Mouse (Mus musculus) hindbrain, postnatal 0 days (tissue): ENCODE measurements at regions not wholly inside any gene's neighbourhood (a gene's known extent, or its start where the extent isn't known, plus 50 kb on each side); places are given as distances from the start of the nearest gene placed in this dataset.
A peak's percentile ranks its signal among the peaks of the same experiment; 100 is the strongest.
"Not testable (repeated sequence)": the region's sequence is repeated elsewhere in the genome, so short reads cannot be mapped to it uniquely, and the experiment has no call there.

Experiments used
- ATAC-seq: fragments of 200-750 bp; cut with Nextera tagmentation; 2 replicates; pipeline ENCODE4 v1.8.0; 2017; ENCODE audit warnings: mild to moderate bottlenecking, moderate TSS enrichment, moderate library complexity
- DNase-seq: peaks from one replicate; pipeline ENCODE4 v3.0.0-alpha.2; 2015; ENCODE audit warnings: low spot score
- H3K27ac ChIP-seq: fragments of 300-500 bp; sonication (generic); 2 replicates; pipeline ENCODE4 v1.5.1; 2014; ENCODE audit warnings: mild to moderate bottlenecking
- H3K27me3 ChIP-seq: fragments of 300-500 bp; sonication (generic); 2 replicates; pipeline ENCODE4 v1.6.1; 2014; ENCODE audit warnings: low read length, mixed read lengths; ENCODE audit not compliant: insufficient read depth
- H3K36me3 ChIP-seq: fragments of 300-500 bp; sonication (generic); 2 replicates; pipeline ENCODE4 v1.6.1; 2014; ENCODE audit warnings: low read length, mixed read lengths; ENCODE audit not compliant: insufficient read depth
- H3K4me1 ChIP-seq: fragments of 300-500 bp; sonication (generic); 2 replicates; pipeline ENCODE4 v1.6.1; 2014; ENCODE audit warnings: antibody characterized with exemption, low read length, mixed read lengths; ENCODE audit not compliant: insufficient read depth
- H3K4me2 ChIP-seq: fragments of 300-500 bp; sonication (generic); 2 replicates; pipeline ENCODE4 v1.6.1; 2014; ENCODE audit warnings: low read depth, mild to moderate bottlenecking, low read length, moderate library complexity, mixed read lengths
- H3K4me3 ChIP-seq: fragments of 300-500 bp; sonication (generic); 2 replicates; pipeline ENCODE4 v1.5.1; 2014; ENCODE audit warnings: low read length
- H3K9ac ChIP-seq: fragments of 300-500 bp; sonication (generic); replicated peaks from 2 replicates; pipeline ENCODE4 v1.6.1; 2014; ENCODE audit warnings: mild to moderate bottlenecking, low read length, moderate library complexity, mixed read lengths
- H3K9me3 ChIP-seq: fragments of 300-500 bp; sonication (generic); 2 replicates; pipeline ENCODE4 v1.6.1; 2016; ENCODE audit warnings: low read length, mixed read lengths
- CTCF ChIP-seq: IDR thresholded peaks from 2 replicates; pipeline ENCODE4 v1.5.1; 2016; ENCODE audit warnings: antibody characterized with exemption, control low read depth, low read depth
- WGBS: fragments of 180-500 bp; shearing (Covaris S2); extraction: QIAGEN DNeasy Blood & Tissue Kit; methylation state at CpG from one replicate; pipeline ENCODE4 v1.1.7; 2014; 5-methylcytosine and 5-hydroxymethylcytosine counted together

DNA sequence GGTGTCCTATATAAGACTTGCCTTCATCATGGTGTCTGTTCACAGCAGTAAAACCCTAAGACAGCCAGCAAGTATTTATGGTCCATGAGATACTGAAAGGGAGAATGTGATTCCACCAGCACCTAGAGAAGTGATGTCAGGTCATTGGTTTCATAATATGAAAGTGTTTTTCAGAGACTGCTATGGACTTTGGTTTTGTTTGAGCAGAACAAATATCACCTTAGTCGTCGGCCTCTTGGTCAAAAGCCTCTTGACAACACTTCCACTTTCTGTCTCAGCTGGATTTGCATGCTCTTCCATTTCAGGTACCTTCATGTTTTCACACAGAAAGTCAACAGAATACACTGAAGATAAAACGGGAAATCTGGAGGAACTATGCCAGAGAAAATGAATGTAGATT, 56.7 kb upstream of the Lrrc8b start:
- Histone ChIP-seq H3K4me3 (no peak overlapping the region), H3K9me3 (no peaks in the 10 kb centered on the region), H3K36me3 (no peaks in the 10 kb centered on the region), H3K4me2 (no peak overlapping the region), H3K4me1 (no peaks in the 10 kb centered on the region), H3K27ac (no peak overlapping the region), H3K9ac (no peak overlapping the region), H3K27me3 (no peaks in the 10 kb centered on the region)
- DNase-seq (no peak), ATAC-seq (no peak)
- TF ChIP-seq CTCF = no peak
- 89% methylated on average over 3 of the region's 3 CpGs for WGBS

DNA sequence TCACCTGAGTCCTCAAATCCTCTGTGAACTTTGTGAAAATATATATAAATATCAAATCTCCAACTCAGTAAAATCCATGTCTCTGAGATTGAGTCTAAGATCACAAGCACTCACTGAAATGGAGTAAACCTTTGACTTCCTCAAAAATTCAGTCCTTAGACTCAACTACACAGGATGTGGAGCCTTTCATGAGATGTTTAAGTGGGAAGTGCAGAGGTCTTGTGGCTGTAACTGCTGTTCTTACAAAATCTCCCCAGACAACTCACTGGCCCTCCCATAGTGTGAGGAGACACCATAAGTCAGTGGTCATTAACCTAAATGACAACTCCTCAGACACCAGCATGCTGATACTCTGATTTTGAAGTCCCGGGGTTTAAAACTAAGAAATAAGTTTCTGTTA, 59.2 kb upstream of the Lrrc8b start:
- not testable (repeated sequence) for H3K27me3 ChIP-seq, H3K27ac ChIP-seq, H3K9me3 ChIP-seq, ATAC-seq, H3K9ac ChIP-seq, H3K4me3 ChIP-seq, H3K4me1 ChIP-seq, H3K4me2 ChIP-seq, DNase-seq, H3K36me3 ChIP-seq
- WGBS = 90% methylated on average over 1 of the region's 1 CpGs

DNA sequence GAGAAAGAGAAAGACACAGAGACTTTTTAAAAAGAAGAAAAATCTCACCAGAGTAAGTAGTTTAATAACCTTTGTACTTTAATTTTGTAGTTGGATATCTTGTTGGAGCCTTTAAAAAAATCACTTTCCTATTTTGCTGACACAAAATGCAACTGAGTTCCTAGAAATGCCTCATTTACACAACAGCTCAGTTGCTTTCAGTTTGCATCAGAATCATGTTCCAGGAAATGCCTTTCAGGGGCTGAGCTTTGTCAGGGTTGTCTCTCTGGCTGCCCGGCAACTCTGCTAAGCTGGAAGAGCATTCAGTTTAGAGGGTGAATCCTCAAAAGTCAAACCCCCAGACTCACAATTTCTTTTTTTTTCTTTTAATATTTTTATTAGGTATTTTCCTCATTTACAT, 60.5 kb upstream of the Gbp6 start:
- WGBS = 60% methylated on average over 1 of the region's 1 CpGs
- H3K9ac ChIP-seq = no peak overlapping the region

DNA sequence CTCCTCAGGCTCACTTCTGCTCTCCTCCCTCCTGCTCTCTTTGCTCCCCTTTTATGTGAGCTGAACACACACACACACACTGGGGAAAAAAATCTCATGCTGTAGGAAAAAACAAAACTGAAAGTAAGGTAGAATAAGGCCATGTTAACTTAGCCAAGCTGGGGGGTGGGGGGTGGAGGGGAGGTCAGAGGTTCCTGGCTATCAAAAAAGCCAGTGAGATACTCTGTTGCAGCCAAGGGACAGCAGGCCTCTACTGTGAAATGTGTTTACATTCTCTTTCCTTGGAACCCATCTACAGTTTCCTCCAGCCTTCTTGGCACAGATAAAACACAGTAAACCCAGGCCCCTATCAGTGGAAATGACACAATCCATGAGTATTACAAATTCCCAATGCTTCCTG, 53.0 kb upstream of the Gbp6 start:
- Histone ChIP-seq H3K36me3 (no peaks in the 10 kb centered on the region), H3K9me3 (no peaks in the 10 kb centered on the region), H3K4me1 (no peaks in the 10 kb centered on the region), H3K4me2 (no peak overlapping the region), H3K4me3 (no peak overlapping the region), H3K9ac (no peak overlapping the region), H3K27ac (no peak overlapping the region), H3K27me3 (no peaks in the 10 kb centered on the region)
- no peak for DNase-seq
- TF ChIP-seq CTCF = no peak
- ATAC-seq = no peak

More for the DNA sequence above, 60.5 kb upstream of the Gbp6 start:
- H3K4me1 ChIP-seq = no peaks in the 10 kb centered on the region
- no peaks in the 10 kb centered on the region for H3K36me3 ChIP-seq
- DNase-seq (peak; percentile 3), ATAC-seq (no peak)
- H3K4me3 ChIP-seq = no peak overlapping the region
- no peak for TF ChIP-seq CTCF
- H3K9me3 ChIP-seq = no peaks in the 10 kb centered on the region
- no peak overlapping the region for H3K27ac ChIP-seq
- H3K4me2 ChIP-seq = no peak overlapping the region
- H3K27me3 ChIP-seq = no peaks in the 10 kb centered on the region

DNA sequence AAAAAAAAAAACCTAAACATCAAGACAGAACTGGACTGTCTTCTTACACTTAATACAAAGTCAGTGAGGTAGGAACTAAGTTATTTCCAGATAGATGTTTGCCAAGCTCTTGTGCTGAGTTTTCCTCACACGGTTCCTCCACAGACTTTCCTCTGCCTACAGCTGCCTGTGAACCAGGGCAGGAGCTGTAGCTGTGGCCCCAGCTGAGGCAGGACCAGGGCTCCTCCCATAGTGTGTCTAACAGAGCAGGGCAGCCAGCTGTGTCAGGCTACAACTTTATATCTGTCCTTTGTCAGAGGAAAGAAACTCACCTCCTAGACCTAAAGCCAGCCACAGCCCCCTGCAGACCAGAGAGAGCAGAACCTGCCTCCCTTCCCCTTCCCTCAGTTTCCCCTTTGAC, 52.5 kb upstream of the Gbp6 start:
- H3K4me1 ChIP-seq, H3K4me3 ChIP-seq, H3K27ac ChIP-seq, H3K4me2 ChIP-seq, H3K27me3 ChIP-seq, H3K9me3 ChIP-seq, ATAC-seq, H3K9ac ChIP-seq, H3K36me3 ChIP-seq, DNase-seq: not testable (repeated sequence)
- WGBS = 48% methylated on average over 1 of the region's 1 CpGs

DNA sequence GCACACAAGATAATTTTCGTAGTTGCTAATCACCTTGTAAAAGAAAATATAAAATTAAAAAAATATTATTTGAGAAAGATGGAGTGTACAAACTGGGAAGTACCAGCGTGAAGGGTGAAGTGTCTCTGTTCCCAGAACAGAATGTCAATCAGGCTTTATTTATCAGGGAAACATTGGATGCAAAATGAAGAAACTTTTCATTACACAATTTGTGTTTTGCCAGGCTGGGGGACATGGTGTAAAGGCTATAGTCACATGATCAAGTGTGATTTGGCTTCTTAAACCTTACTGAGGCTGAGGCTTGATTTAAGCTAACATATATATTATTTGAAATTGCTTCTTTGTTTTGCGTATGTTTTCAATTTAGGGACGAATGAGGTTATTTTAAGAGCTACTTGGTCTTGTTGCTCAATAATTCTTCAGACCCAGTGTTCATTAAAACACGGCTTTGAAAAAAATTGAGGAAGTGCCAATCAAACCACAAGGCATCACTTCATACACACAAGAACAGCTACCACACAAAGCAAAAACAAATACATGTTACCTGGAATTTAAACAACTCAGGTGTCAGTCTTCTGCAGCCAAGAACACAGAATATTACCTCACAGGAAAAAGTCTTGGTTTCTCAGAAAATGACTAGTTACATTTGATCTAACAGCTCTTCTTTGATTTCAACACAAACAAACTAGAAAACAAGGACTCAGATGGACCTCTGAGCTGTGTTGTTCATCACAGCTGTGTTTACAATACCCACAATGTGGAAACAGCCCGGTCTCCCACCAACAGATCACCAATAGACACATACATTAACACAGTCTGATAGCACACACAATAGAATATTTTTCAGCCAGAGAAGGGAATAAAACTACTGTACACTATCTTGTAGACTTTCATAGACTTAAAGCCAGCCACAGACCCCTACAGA, 51.6 kb upstream of the Gbp6 start:
- no peak for TF ChIP-seq CTCF
- H3K4me1 ChIP-seq = no peaks in the 10 kb centered on the region
- no peak overlapping the region for H3K4me2 ChIP-seq
- H3K9ac ChIP-seq = no peak overlapping the region
- H3K9me3 ChIP-seq = no peaks in the 10 kb centered on the region
- DNase-seq (no peak), ATAC-seq (no peak)
- no peaks in the 10 kb centered on the region for H3K36me3 ChIP-seq
- H3K27me3 ChIP-seq = no peaks in the 10 kb centered on the region
- 84% methylated on average over 6 of the region's 6 CpGs for WGBS
- H3K4me3 ChIP-seq = no peak overlapping the region
- no peak overlapping the region for H3K27ac ChIP-seq

DNA sequence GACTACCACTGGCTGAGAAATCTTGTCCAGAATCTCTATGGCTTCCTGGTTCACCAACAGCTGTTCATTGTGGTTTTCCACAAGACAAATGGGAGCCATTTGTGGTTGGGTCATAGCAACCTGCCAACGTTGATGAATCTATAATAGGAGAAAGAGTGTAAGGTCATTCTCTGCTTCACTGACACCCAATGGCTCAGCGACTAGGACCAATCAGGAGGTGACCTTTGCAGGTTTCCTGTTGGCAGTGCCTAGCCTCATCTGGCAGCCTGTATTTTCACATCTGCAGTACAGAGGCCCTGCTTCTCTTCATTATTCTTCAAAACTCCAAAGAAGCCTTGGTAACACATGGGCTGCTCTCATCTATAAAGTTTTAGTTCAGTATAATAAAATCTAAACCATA, 50.3 kb upstream of the Gbp6 start:
- not testable (repeated sequence) for H3K9ac ChIP-seq, H3K27me3 ChIP-seq, H3K36me3 ChIP-seq, H3K27ac ChIP-seq, DNase-seq, ATAC-seq, H3K4me1 ChIP-seq, H3K4me2 ChIP-seq, H3K4me3 ChIP-seq, H3K9me3 ChIP-seq
- 28% methylated on average over 2 of the region's 2 CpGs for WGBS
